Mouse (Mus musculus): Measurements from ENCODE around the gene Prep.
A peak's percentile ranks its signal among the peaks of the same experiment; 100 is the strongest.
"Not testable (repeated sequence)": the region's sequence is repeated elsewhere in the genome, so short reads cannot be mapped to it uniquely, and the experiment has no call there.

The Prep gene

DNA sequence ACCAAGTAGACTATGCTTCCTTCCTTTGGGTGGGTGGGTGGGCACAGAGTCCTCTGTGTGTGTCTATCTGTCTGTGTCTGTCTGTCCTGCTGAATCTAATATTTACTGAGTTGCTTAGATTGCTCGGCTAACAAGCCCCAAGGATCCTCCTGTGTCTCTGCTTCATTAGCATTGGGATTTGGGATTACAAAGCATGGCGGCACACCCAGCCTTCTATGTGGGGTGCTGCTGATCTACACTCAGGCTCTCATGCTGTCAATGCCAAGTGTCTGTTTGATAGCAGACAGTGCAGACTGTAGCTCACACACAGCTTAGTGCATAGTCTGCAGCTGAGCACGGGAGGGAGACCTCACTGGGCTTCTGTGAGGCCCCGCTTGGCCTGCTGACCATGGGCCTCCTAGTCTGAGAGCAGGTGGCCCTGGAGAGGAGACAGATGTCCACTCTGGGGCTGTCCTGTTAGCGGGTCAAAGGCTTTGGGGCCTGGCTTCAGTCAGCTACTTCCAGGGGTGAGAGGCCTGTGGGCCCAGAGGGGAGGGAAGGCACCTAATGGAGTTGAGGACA lies 8.6 kb downstream of the Prep start:
- DNase-seq (ENCODE audit: extremely low spot score) = no peak

- DNase-seq (ENCODE audit: extremely low spot score) = no peak
Measured at GRCm38 (mm10) chr10:45076585-45076984, 9.6 kb downstream of the Prep start.

GRCm38 (mm10) chr10:45077353-45077752 lies 10.3 kb downstream of the Prep start:
- DNase-seq (ENCODE audit: extremely low spot score) = no peak

GRCm38 (mm10) chr10:45079756-45080155 lies 12.8 kb downstream of the Prep start:
- no peak for DNase-seq (ENCODE audit: extremely low spot score)

- DNase-seq (ENCODE audit: extremely low spot score) = no peak
Measured at GRCm38 (mm10) chr10:45080490-45080889, 13.5 kb downstream of the Prep start.

- no peak for DNase-seq (ENCODE audit: extremely low spot score)
Measured at GRCm38 (mm10) chr10:45082730-45083129, 15.7 kb downstream of the Prep start.

DNA sequence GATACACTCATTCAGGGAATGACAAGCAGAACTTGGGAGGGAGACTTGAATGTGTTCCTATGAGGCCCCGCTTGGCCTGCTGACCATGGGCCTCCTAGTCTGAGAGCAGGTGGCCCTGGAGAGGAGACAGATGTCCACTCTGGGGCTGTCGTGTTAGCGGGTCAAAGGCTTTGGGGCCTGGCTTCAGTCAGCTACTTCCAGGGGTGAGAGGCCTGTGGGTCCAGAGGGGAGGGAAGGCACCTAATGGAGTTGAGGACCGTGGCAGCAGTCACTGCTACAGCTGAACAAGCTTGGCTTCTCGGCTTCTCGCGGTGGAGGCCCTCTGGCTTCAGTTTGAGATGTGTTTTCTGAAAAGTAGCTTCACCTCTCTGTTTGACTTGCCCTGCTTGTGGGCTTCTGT lies 17.0 kb downstream of the Prep start:
- DNase-seq (ENCODE audit: extremely low spot score) = not testable (repeated sequence)

DNA sequence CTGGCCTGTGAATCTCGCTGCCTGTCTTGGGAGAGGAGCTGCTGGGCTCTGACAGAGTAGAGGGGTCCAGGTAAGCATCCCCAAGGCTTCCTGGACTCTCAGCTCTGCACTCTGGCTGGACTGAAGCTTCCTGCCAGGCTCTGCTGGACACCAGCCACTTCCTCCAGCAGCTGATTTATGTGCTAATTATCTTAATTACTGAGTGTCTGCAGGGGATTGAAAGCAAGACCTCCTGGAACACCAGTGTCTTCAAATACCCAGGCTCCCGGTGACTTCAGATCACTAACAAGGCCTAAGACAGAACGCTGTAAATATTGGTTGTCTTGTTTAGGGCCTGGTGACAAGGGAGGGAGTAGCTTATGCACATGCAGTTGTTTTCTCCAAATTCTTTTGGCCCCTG lies 17.5 kb downstream of the Prep start:
- no peak for DNase-seq (ENCODE audit: extremely low spot score)

GRCm38 (mm10) chr10:45085315-45085714 lies 18.3 kb downstream of the Prep start:
- DNase-seq (ENCODE audit: extremely low spot score) = no peak

DNA sequence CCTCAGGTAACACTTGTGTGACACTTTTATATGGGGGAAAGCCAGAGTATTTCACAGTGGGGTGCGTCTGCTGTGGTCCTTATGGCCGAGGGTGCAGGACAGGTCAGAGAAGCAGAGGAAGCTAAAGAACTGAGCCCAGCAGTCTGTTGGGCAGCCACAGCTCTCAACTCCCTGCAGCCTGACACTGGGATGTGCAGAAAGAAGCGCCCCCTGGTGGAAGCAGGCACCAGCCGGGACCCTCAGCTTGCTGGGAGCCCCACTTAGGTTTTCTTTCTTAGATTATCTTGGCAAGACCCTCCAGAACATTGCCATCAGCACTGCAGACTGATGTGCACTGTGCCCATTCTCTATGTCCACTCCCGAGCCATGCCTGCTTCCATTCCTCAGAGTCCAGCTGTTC lies 19.6 kb downstream of the Prep start:
- DNase-seq (ENCODE audit: extremely low spot score) = no peak

- no peak for DNase-seq (ENCODE audit: extremely low spot score)
Measured at GRCm38 (mm10) chr10:45091462-45092079, 24.6 kb downstream of the Prep start.

DNA sequence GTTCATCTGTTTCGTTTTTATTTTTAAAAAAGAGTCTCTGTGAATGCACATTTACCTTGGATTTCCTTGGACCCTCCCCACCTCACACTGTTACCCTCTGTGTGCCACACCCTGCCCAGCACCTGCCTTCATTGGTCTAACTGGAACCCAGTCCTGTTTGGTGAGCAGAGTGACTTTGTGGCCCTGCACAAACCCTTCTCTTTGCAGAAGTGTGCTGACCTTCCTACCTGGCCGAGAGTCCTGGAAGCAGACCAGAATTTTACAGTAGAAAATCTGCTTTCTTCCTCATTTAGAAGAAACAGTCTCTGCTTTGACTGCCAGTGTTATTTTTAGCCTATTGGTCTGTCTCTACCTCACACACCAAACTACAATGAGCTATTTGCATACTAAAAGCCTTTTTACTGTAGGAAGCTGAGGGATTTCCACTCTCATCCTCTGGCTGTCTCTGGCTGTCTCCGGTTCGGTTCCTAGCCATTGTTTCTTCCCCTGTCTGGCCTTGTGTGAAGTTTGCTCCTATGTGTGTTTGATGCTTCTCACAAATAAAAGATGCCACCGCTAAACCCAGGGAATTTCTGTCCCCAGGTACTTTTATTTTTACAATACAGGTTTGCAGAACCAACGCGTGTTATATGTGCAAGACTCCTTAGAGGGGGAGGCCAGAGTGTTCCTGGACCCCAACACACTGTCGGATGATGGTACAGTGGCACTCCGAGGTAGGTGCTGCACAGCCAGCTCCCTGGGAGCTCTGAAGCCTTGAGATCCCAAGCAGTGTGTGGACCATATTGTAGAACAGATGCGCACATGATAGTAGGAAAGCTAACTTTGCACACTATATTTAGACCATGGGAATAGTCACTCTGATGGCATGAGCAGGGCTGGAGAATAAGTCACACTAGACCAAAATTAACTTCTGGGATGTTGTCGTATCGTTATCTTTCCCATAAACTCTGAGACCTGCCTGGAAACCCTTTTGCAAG lies 25.4 kb downstream of the Prep start:
- no peak for DNase-seq (ENCODE audit: extremely low spot score)

DNA sequence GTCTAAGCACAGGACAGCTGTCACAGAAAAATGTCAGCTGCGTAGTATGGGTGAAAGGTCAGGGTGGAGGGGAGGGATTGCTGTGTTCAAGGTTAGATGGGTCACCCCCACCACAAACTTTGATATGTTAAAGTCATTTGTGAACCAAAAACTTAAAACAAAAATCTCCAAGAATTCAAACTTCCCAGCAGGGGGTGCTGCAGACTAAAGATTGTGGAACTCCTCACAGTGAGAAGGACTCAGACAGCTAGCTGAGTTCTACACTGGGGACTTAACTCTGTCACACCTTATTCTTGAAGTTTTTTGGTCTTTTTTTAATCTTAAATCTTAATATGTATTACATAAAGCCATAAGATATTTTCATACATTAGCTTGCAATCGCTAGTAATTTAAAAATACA lies 31.7 kb downstream of the Prep start:
- no peak for DNase-seq (ENCODE audit: extremely low spot score)

DNA sequence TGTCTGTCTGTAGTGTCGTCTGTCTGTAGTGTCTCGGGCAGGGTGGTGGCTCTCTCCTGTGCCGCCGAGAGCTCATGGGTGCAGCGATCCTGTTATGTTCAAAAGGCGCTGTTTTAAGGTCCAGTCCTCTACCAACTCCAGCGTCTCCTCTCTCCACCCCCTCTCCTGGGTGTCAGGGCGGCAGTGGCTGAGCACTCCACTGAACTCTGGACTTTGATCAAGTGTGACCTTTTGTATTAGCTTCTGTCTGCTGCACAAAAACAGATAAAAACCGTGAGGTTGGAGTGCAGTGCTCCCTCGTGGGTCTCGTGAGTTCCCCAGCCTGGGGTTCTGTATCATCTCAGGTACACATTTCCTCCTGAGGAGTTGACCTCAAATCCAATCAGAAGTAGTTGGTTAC lies 33.5 kb downstream of the Prep start:
- no peak for DNase-seq (ENCODE audit: extremely low spot score)

GRCm38 (mm10) chr10:45103184-45103583 lies 36.2 kb downstream of the Prep start:
- peak; percentile 19 for DNase-seq (ENCODE audit: extremely low spot score)

DNA sequence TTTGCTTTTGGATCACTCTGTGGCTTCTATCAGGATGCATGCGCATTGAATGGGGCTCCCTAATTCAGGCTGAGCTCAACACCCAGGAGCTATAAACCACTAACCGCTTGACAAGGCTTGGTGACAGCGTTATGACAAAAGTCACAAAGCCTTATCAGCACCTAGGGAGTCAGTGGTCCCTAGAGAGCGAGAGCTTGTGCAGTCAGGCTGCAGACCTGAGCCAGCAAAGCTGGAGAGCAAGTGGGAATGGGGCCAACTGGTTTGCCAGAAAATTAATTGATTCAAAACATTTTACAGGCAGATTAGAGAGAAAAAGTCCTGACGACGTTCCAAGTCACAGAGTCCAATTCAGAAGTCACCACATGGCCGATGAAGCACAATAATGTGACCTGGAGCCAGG lies 37.1 kb downstream of the Prep start:
- DNase-seq (ENCODE audit: extremely low spot score) = no peak

DNA sequence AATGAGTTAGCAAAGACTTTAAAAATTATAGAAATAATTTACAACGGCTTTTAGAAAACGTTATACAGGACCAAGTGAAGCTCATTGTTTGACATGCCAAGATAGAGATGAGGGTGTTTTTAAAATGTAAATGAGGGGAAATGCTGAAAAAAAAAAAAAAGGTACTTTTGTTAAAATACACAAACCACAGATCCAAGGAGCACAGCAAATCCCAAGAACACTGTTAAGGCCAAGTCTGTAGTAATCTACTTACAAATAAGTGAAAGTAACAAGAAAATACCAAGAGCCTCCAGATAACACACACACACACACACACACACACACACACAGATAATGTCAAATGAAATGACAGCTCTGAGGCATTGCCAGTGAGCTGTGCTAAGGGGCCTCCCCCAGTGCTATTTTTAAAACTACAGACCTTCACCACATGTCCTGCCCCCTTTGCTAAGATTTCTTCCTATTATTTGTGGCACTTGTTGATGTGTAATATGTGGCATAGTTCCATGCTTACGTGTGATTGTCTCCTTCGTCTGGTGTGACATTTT lies 37.6 kb downstream of the Prep start:
- DNase-seq (ENCODE audit: extremely low spot score) = no peak

DNA sequence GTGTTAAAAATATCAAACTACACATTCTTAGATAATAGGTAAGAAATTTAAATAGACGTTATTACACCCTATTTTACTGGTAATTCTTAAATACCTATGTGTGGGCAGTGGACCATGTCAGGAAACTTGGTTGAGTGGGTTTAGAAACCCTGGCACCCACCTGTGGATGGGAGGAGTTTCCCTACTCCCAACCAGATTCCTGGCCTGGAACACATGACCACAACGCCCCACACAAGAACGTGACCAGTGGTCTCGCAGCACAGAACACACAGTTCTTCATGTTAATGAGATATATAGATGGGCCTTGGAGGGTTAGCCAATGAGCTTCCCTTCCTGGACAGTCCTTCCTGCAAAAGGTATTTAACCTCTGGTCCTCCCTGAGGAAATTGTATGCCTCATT lies 39.5 kb downstream of the Prep start:
- no peak for DNase-seq (ENCODE audit: extremely low spot score)

DNA sequence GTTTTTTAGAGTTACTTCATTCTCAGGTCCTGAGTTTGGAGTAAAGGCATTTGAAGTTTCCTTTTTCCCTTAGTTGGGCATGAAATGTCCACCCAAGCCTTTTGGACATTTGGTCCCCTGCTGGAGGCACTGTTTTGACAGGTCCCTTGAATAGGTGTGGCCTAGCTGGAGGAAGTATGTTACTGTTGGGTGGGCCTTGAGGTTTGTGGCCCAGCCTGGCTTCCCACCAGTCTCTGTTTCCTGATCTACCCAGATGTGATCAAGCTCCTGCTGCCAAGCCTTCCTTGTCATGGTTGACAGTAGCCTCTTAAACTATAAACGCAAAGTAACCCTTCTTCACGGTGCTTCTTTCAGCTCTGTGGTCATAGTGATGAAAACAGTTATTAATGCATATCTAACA lies 40.3 kb downstream of the Prep start:
- DNase-seq (ENCODE audit: extremely low spot score) = no peak

- DNase-seq (ENCODE audit: extremely low spot score) = no peak
Measured at GRCm38 (mm10) chr10:45109041-45109440, 42.0 kb downstream of the Prep start.

GRCm38 (mm10) chr10:45109974-45110373 lies 43.0 kb downstream of the Prep start:
- no peak for DNase-seq (ENCODE audit: extremely low spot score)

- no peak for DNase-seq (ENCODE audit: extremely low spot score)
Measured at GRCm38 (mm10) chr10:45112927-45113326, 45.9 kb downstream of the Prep start.

DNA sequence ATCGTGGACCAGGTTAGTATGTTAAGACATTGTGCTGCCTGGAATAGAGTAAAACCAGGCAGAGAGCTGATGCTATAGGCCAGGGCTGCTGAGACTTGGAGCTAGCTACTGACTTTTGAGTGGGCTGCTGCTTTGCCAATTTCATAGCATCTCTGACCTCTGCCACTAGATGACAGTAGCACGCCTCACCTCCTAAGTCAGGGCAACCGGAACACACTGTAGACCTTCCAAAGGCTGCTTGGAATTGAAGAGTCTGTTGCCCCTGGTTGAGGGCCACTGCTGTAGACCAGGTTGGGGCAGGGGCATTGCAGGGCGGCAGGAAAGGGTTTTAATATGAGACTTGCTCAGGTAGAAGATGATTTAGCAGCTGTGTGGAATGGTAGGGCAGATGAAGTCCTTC lies 47.5 kb downstream of the Prep start:
- DNase-seq (ENCODE audit: extremely low spot score) = no peak

All from embryo, embryonic 9.5 days (tissue).